Mouse (Mus musculus): Measurements from ENCODE around the gene Dnm3. TPM values are rescaled to one million over a fixed set of nuclear protein-coding genes. Genes with fewer than 3 reads are reported as not detected.

Gene Dnm3
- polyA plus RNA-seq (2015; fragmentation: Nextera tagmentation; extraction: Ambion mirVana): 55.7 and 67.6 TPM in 2 replicates

GRCm38 (mm10) chr1:162477246-162478209, at the start of gene Dnm3:
Dnm3 (minus strand) TSS chr1:162478034.
- Histone ChIP-seq H3K27ac (peak within 1 kb of the TSS; percentile 83), H3K27me3 (replicated peaks) (no peaks in the 10 kb centered on the region), H3K4me3 (peak within 1 kb of the TSS; percentile 87), H3K9me3 (no peaks in the 10 kb centered on the region), H3K4me2 (peak within 1 kb of the TSS; percentile 72), H3K9ac (peak within 1 kb of the TSS; percentile 79), H3K36me3 (replicated peaks) (no peaks in the 10 kb centered on the region), H3K4me1 (peaks cover 20% of the 10 kb centered on the region)
- ATAC-seq (replicated peaks): peak; percentile 98
- WGBS: under 1% methylated on average over 52 of the region's 56 CpGs

GRCm38 (mm10) chr1:162515116-162515515, 37.3 kb upstream of the Dnm3 start:
- H3K4me2 ChIP-seq: no peak overlapping the region
- 90% methylated on average over 1 of the region's 1 CpGs for WGBS
- no peak overlapping the region for H3K4me3 ChIP-seq
- H3K9ac ChIP-seq: no peak overlapping the region
- ATAC-seq (replicated peaks): no peak
- H3K4me1 ChIP-seq: no peaks in the 10 kb centered on the region
- no peak overlapping the region for H3K27ac ChIP-seq
- no peaks in the 10 kb centered on the region for H3K27me3 ChIP-seq (replicated peaks)
- no peaks in the 10 kb centered on the region for H3K9me3 ChIP-seq
- no peaks in the 10 kb centered on the region for H3K36me3 ChIP-seq (replicated peaks)

GRCm38 (mm10) chr1:162510013-162510356, 32.2 kb upstream of the Dnm3 start:
- Histone ChIP-seq H3K9me3 (no peaks in the 10 kb centered on the region), H3K4me3 (no peak overlapping the region), H3K36me3 (replicated peaks) (no peaks in the 10 kb centered on the region), H3K4me2 (no peak overlapping the region), H3K9ac (no peak overlapping the region), H3K4me1 (no peaks in the 10 kb centered on the region), H3K27ac (no peak overlapping the region), H3K27me3 (replicated peaks) (no peaks in the 10 kb centered on the region)
- WGBS: 69% methylated on average over 2 of the region's 2 CpGs
- ATAC-seq (replicated peaks): no peak

GRCm38 (mm10) chr1:162509329-162510012, 31.6 kb upstream of the Dnm3 start:
- H3K27ac ChIP-seq: no peak overlapping the region
- no peak for ATAC-seq (replicated peaks)
- no peaks in the 10 kb centered on the region for H3K4me1 ChIP-seq
- no peak overlapping the region for H3K4me3 ChIP-seq
- H3K36me3 ChIP-seq (replicated peaks): no peaks in the 10 kb centered on the region
- no peaks in the 10 kb centered on the region for H3K27me3 ChIP-seq (replicated peaks)
- no peak overlapping the region for H3K9ac ChIP-seq
- H3K9me3 ChIP-seq: no peaks in the 10 kb centered on the region
- WGBS: 51% methylated on average over 12 of the region's 12 CpGs
- H3K4me2 ChIP-seq: no peak overlapping the region

- H3K27me3 ChIP-seq (replicated peaks): no peaks in the 10 kb centered on the region
- H3K9ac ChIP-seq: no peak overlapping the region
- no peaks in the 10 kb centered on the region for H3K36me3 ChIP-seq (replicated peaks)
- H3K4me3 ChIP-seq: no peak overlapping the region
- H3K4me1 ChIP-seq: no peaks in the 10 kb centered on the region
- H3K27ac ChIP-seq: no peak overlapping the region
- no peak overlapping the region for H3K4me2 ChIP-seq
- H3K9me3 ChIP-seq: no peaks in the 10 kb centered on the region
- ATAC-seq (replicated peaks): no peak
- WGBS: 89% methylated on average over 4 of the region's 4 CpGs
Measured at GRCm38 (mm10) chr1:162508211-162509005, 30.6 kb upstream of the Dnm3 start.

- H3K36me3 ChIP-seq (replicated peaks): no peaks in the 10 kb centered on the region
- no peaks in the 10 kb centered on the region for H3K9me3 ChIP-seq
- H3K4me2 ChIP-seq: no peak overlapping the region
- no peak overlapping the region for H3K4me3 ChIP-seq
- H3K9ac ChIP-seq: no peak overlapping the region
- H3K4me1 ChIP-seq: no peaks in the 10 kb centered on the region
- no peaks in the 10 kb centered on the region for H3K27me3 ChIP-seq (replicated peaks)
- no peak for ATAC-seq (replicated peaks)
- 91% methylated on average over 4 of the region's 4 CpGs for WGBS
- no peak overlapping the region for H3K27ac ChIP-seq
Measured at GRCm38 (mm10) chr1:162506516-162506915, 28.7 kb upstream of the Dnm3 start.

GRCm38 (mm10) chr1:162505649-162506048, 27.8 kb upstream of the Dnm3 start:
- H3K27ac ChIP-seq: no peak overlapping the region
- no peak overlapping the region for H3K9ac ChIP-seq
- WGBS: 86% methylated on average over 6 of the region's 6 CpGs
- no peak overlapping the region for H3K4me3 ChIP-seq
- no peaks in the 10 kb centered on the region for H3K9me3 ChIP-seq
- no peaks in the 10 kb centered on the region for H3K36me3 ChIP-seq (replicated peaks)
- no peak overlapping the region for H3K4me2 ChIP-seq
- H3K4me1 ChIP-seq: no peaks in the 10 kb centered on the region
- H3K27me3 ChIP-seq (replicated peaks): no peaks in the 10 kb centered on the region
- no peak for ATAC-seq (replicated peaks)

GRCm38 (mm10) chr1:162476531-162477080, 1.2 kb downstream of the Dnm3 start:
- Histone ChIP-seq H3K27me3 (replicated peaks) (no peaks in the 10 kb centered on the region), H3K4me1 (peaks cover 20% of the 10 kb centered on the region), H3K36me3 (replicated peaks) (no peaks in the 10 kb centered on the region), H3K4me3 (peak overlapping the region; percentile 87), H3K9ac (peak overlapping the region; percentile 79), H3K9me3 (no peaks in the 10 kb centered on the region), H3K4me2 (peak overlapping the region; percentile 72), H3K27ac (peak overlapping the region; percentile 83)
- peak; percentile 44 for ATAC-seq (replicated peaks)
- under 1% methylated on average over 19 of the region's 19 CpGs for WGBS

- peaks cover 20% of the 10 kb centered on the region for H3K4me1 ChIP-seq
- no peaks in the 10 kb centered on the region for H3K27me3 ChIP-seq (replicated peaks)
- H3K9ac ChIP-seq: no peak overlapping the region
- WGBS: 89% methylated on average over 1 of the region's 1 CpGs
- no peak for ATAC-seq (replicated peaks)
- H3K4me2 ChIP-seq: no peak overlapping the region
- H3K9me3 ChIP-seq: no peaks in the 10 kb centered on the region
- no peaks in the 10 kb centered on the region for H3K36me3 ChIP-seq (replicated peaks)
- H3K4me3 ChIP-seq: no peak overlapping the region
- H3K27ac ChIP-seq: no peak overlapping the region
Measured at GRCm38 (mm10) chr1:162472949-162473348, 4.9 kb downstream of the Dnm3 start.

- Histone ChIP-seq H3K9me3 (no peaks in the 10 kb centered on the region), H3K9ac (no peak overlapping the region)
- no peak for ATAC-seq (replicated peaks)
Measured at GRCm38 (mm10) chr1:162471089-162471488, 6.7 kb downstream of the Dnm3 start.

GRCm38 (mm10) chr1:162469752-162470280, 8.0 kb downstream of the Dnm3 start:
- ATAC-seq (replicated peaks): no peak
- 68% methylated on average over 2 of the region's 2 CpGs for WGBS
- Histone ChIP-seq H3K36me3 (replicated peaks) (no peaks in the 10 kb centered on the region), H3K9me3 (no peaks in the 10 kb centered on the region), H3K4me3 (no peak overlapping the region), H3K9ac (no peak overlapping the region), H3K27ac (no peak overlapping the region), H3K4me1 (peaks cover 6% of the 10 kb centered on the region), H3K4me2 (no peak overlapping the region), H3K27me3 (replicated peaks) (no peaks in the 10 kb centered on the region)

More at GRCm38 (mm10) chr1:162471089-162471488, 6.7 kb downstream of the Dnm3 start:
- no peak overlapping the region for H3K4me3 ChIP-seq
- no peaks in the 10 kb centered on the region for H3K36me3 ChIP-seq (replicated peaks)
- H3K4me2 ChIP-seq: no peak overlapping the region
- no peaks in the 10 kb centered on the region for H3K27me3 ChIP-seq (replicated peaks)
- no peak overlapping the region for H3K27ac ChIP-seq
- peaks cover 15% of the 10 kb centered on the region for H3K4me1 ChIP-seq
